In the genomic region with DNA sequence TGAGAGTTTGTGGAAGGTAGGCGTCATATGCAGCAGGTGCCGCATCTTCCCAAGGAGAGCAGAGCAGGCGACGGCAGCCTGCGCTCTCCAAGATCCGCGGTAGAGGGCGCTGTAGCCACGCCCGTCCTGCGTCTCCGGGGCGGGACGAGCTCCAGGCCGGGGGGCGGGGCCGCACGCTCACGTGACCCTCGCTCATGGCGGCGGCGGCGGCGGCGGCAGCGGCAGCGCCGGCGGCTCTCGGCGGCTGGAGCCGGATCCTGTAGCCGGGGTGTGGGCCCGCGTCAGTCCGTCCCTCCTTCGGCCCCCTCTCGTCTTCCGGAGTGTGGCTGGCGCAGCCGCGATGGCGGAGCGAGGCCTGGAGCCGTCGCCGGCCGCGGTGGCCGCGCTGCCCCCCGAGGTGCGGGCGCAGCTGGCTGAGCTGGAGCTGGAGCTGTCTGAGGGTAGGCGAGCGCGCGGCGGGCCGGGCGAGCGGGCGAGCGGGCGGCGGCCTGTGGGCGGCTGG, we compare ENCODE assay signal across 8 mouse cellular contexts. TPM values are rescaled to one million over a fixed set of nuclear protein-coding genes. Genes with fewer than 3 reads are reported as not detected.
A peak's percentile ranks its signal among the peaks of the same experiment; 100 is the strongest.
DNase-seq lines count a peak whose midpoint lies in the region; ATAC-seq lines count a peak whose summit lies in the region.

A gene (plus strand): TSS at position 195 of the 502 bp plus-strand sequence.

- no peaks in the 10 kb centered on the region for H3K9me3 ChIP-seq in hindbrain, embryonic 14.5 days (ENCODE audit: control insufficient read depth, low read length)

- ATAC-seq in hindbrain, embryonic 14.5 days (ENCODE audit: low FRiP score) = peak; percentile 91

- H3K27ac ChIP-seq in hindbrain, embryonic 14.5 days = peak within 1 kb of the TSS; percentile 99

- under 1% methylated on average over 45 of the region's 68 CpGs for WGBS in hindbrain, embryonic 14.5 days

- H3K36me3 ChIP-seq in hindbrain, embryonic 14.5 days (replicated peaks; ENCODE audit: control insufficient read depth, insufficient read depth) = no peaks in the 10 kb centered on the region

- H3K4me3 ChIP-seq in hindbrain, embryonic 14.5 days (replicated peaks; ENCODE audit: low read length) = peak within 1 kb of the TSS; percentile 99

- DNase-seq in T-cell, adult 2 months (ENCODE audit: low spot score) = peak; percentile 96
- peak; percentile 99 to 100 for DNase-seq in cerebellum, postnatal 25 days
- DNase-seq in frontal cortex, postnatal 25 days (ENCODE audit: low spot score in 2 of 2) = peak; percentile 91 to 95
- DNase-seq in hindbrain, embryonic 14.5 days (ENCODE audit: low spot score) = peak; percentile 100
- DNase-seq in layer of hippocampus, postnatal 36 days = peak; percentile 94 to 95
- DNase-seq in lung, postnatal 25 days (ENCODE audit: low spot score) = peak; percentile 94
- peak; percentile 83 for DNase-seq in retina, adult 2 months (ENCODE audit: low read depth, low spot score)
- DNase-seq in thymus, postnatal 36 days = peak; percentile 95 to 97

- peak within 1 kb of the TSS; percentile 68 for H3K4me2 ChIP-seq in hindbrain, embryonic 14.5 days (replicated peaks)

- H3K4me1 ChIP-seq in hindbrain, embryonic 14.5 days (replicated peaks; ENCODE audit: control insufficient read depth, insufficient read depth, low read length) = peaks cover 31% of the 10 kb centered on the region

- no peaks in the 10 kb centered on the region for H3K27me3 ChIP-seq in hindbrain, embryonic 14.5 days (ENCODE audit: control insufficient read depth, insufficient read depth, low read length)

- peak within 1 kb of the TSS; percentile 100 for H3K9ac ChIP-seq in hindbrain, embryonic 14.5 days

RNA-seq across cellular contexts. Expression of the gene that starts here (rescaled TPM):
- 26.0 and 27.8 TPM in 2 replicates for polyA plus RNA-seq in hindbrain, embryonic 14.5 days (2014; fragmentation: Nextera tagmentation; extraction: Ambion mirVana)
- 10 to 100 TPM; 48.5 to 58.8 TPM for total RNA-seq in layer of hippocampus, postnatal 36 days (2021)

Comparison
In these comparisons a context has a peak if more than half of its experiments do, and no peak if none do; other contexts are left out.
1. Peak in every context shown above with its lines: DNase-seq, ATAC-seq, H3K4me3 ChIP-seq and H3K27ac ChIP-seq.